ENCODE assay signal across 8 mouse cellular contexts in genomic region chr16:4213799-4214551, GRCm38 (mm10). TPM values are rescaled to one million over a fixed set of nuclear protein-coding genes. Genes with fewer than 3 reads are reported as not detected.
DNase-seq lines count a peak whose midpoint lies in the region; ATAC-seq lines count a peak whose summit lies in the region.

Gene Crebbp, minus strand, starts transcription at chr16:4213997.

- DNase-seq in 3T3-L1 (ENCODE audit: low read depth, low spot score), result peak; percentile 81
- DNase-seq in adrenal gland, postnatal 4 days (ENCODE audit: low spot score in 2 of 2), result peak; percentile 82
- DNase-seq in embryonic facial prominence, embryonic 14.5 days (ENCODE audit: low spot score), result peak; percentile 93
- peak; percentile 81 to 88 for DNase-seq in heart, adult 9 months (ENCODE audit: low spot score in 2 of 2)
- peak; percentile 44 to 80 for DNase-seq in monocyte, adult 2 months (ENCODE audit: low read depth in 1 of 2, low spot score in 2 of 2)
- peak; percentile 81 to 85 for DNase-seq in spleen, postnatal 36 days (ENCODE audit: low spot score in 2 of 2)

- H3K4me1 ChIP-seq in embryonic facial prominence, embryonic 14.5 days (ENCODE audit: control insufficient read depth, insufficient read depth, low read length), result peaks cover 16% of the 10 kb centered on the region; the same call in 1 of the 2 replicates
- peaks cover 16% of the 10 kb centered on the region for H3K4me1 ChIP-seq in kidney, embryonic 14.5 days (ENCODE audit: control insufficient read depth, insufficient read depth, low read length)
- peaks cover 17% of the 10 kb centered on the region for H3K4me1 ChIP-seq in limb, embryonic 15.5 days

- peak within 1 kb of the TSS; percentile 96 for H3K4me2 ChIP-seq in embryonic facial prominence, embryonic 14.5 days (ENCODE audit: low read depth, low read length)
- H3K4me2 ChIP-seq in kidney, embryonic 14.5 days (replicated peaks; ENCODE audit: low read depth, low read length), result peak within 1 kb of the TSS; percentile 70
- H3K4me2 ChIP-seq in limb, embryonic 15.5 days, result peak within 1 kb of the TSS; percentile 82

- no peaks in the 10 kb centered on the region; the same call in 1 of the 2 replicates for H3K36me3 ChIP-seq in embryonic facial prominence, embryonic 14.5 days (ENCODE audit: control insufficient read depth, insufficient read depth, low read length)
- H3K36me3 ChIP-seq in kidney, embryonic 14.5 days (ENCODE audit: control insufficient read depth, insufficient read depth, low read length), result no peaks in the 10 kb centered on the region
- no peaks in the 10 kb centered on the region for H3K36me3 ChIP-seq in limb, embryonic 15.5 days

- WGBS in embryonic facial prominence, embryonic 14.5 days, result no CpG with 5 or more reads among the region's 92 CpGs
- WGBS in kidney, embryonic 14.5 days, result 1% methylated on average over 77 of the region's 92 CpGs
- under 1% methylated on average over 77 of the region's 92 CpGs for WGBS in limb, embryonic 15.5 days

- peak within 1 kb of the TSS; percentile 100 for H3K27ac ChIP-seq in embryonic facial prominence, embryonic 14.5 days (replicated peaks; ENCODE audit: low read depth, low read length)
- peak within 1 kb of the TSS; percentile 86 for H3K27ac ChIP-seq in kidney, embryonic 14.5 days (ENCODE audit: low read depth, low read length)
- peak within 1 kb of the TSS; percentile 99 for H3K27ac ChIP-seq in limb, embryonic 15.5 days

- H3K27me3 ChIP-seq in embryonic facial prominence, embryonic 14.5 days (replicated peaks; ENCODE audit: control insufficient read depth, insufficient read depth, low read length), result no peaks in the 10 kb centered on the region
- no peaks in the 10 kb centered on the region for H3K27me3 ChIP-seq in kidney, embryonic 14.5 days (ENCODE audit: control insufficient read depth, insufficient read depth, low read length)
- H3K27me3 ChIP-seq in limb, embryonic 15.5 days, result no peaks in the 10 kb centered on the region

- H3K4me3 ChIP-seq in embryonic facial prominence, embryonic 14.5 days (ENCODE audit: low read depth, low read length), result peak within 1 kb of the TSS; percentile 100
- peak within 1 kb of the TSS; percentile 98 for H3K4me3 ChIP-seq in kidney, embryonic 14.5 days (ENCODE audit: low read length)
- peak within 1 kb of the TSS; percentile 91 for H3K4me3 ChIP-seq in limb, embryonic 15.5 days

- ATAC-seq in embryonic facial prominence, embryonic 14.5 days (ENCODE audit: low read depth), result peak; percentile 94
- ATAC-seq in kidney, embryonic 14.5 days (ENCODE audit: low FRiP score, low TSS enrichment), result peak; percentile 91
- peak; percentile 88 for ATAC-seq in limb, embryonic 15.5 days (ENCODE audit: insufficient number of reproducible peaks, low FRiP score, low TSS enrichment, low read depth)

- H3K9me3 ChIP-seq in embryonic facial prominence, embryonic 14.5 days (ENCODE audit: control insufficient read depth, low read length), result no peaks in the 10 kb centered on the region
- no peaks in the 10 kb centered on the region for H3K9me3 ChIP-seq in kidney, embryonic 14.5 days (ENCODE audit: control insufficient read depth, low read length)
- H3K9me3 ChIP-seq in limb, embryonic 15.5 days, result no peaks in the 10 kb centered on the region

- H3K9ac ChIP-seq in embryonic facial prominence, embryonic 14.5 days (ENCODE audit: low read depth, low read length), result peak within 1 kb of the TSS; percentile 96
- H3K9ac ChIP-seq in kidney, embryonic 14.5 days (ENCODE audit: low read depth, low read length), result peak within 1 kb of the TSS; percentile 98
- H3K9ac ChIP-seq in limb, embryonic 15.5 days, result peak within 1 kb of the TSS; percentile 97

RNA-seq across cellular contexts. Expression of gene Crebbp, which starts in this region (rescaled TPM):
- 10 to 100 TPM; 69.6 to 80.3 TPM for total RNA-seq in adrenal gland, postnatal 4 days (2021)
- polyA plus RNA-seq in embryonic facial prominence, embryonic 14.5 days (2014; fragmentation: Nextera tagmentation; extraction: Ambion mirVana), result 41.6 and 43.0 TPM in 2 replicates
- 47.2 and 55.0 TPM in 2 replicates for polyA plus RNA-seq in kidney, embryonic 14.5 days (2014; fragmentation: Nextera tagmentation; extraction: Ambion mirVana)
- polyA plus RNA-seq in limb, embryonic 15.5 days (2015; fragmentation: Nextera tagmentation; extraction: Ambion mirVana), result 31.3 and 35.9 TPM in 2 replicates

Comparison
In these comparisons a context has a peak if more than half of its experiments do, and no peak if none do; other contexts are left out.
1. Peak in every context shown above with its lines: DNase-seq, ATAC-seq, H3K4me3 ChIP-seq and H3K27ac ChIP-seq.